Mouse (Mus musculus): Measurements from ENCODE around the gene Cdca7l. TPM values are rescaled to one million over a fixed set of nuclear protein-coding genes. Genes with fewer than 3 reads are reported as not detected.
"Not testable (repeated sequence)": the region's sequence is repeated elsewhere in the genome, so short reads cannot be mapped to it uniquely, and the experiment has no call there.

The Cdca7l gene
- polyA plus RNA-seq, 1 experiment from 2014 or later = 2.4 TPM

DNA sequence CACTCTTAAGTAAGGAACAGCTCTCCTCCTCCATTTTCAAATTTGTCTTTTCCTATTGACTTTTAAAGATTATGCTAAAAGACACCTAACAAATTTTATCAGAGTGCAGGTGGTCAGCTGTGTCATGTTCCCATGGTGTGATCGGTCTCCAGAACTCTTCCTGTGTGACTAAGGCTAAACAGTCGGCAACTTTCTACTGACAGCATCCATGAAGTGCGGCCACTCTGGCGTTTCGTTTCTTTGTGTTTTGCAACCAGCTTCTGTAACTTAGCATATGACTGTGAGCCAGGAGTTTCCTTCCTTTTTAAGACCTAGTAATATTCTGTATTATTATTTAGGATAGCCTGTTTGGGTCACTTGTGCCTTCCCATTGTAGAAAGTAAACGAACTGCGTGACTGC, 56.8 kb downstream of the Cdca7l start:
- no peaks in the 10 kb centered on the region for H3K27me3 ChIP-seq (ENCODE audit: control insufficient read depth, insufficient read depth, low read length)
- no peak overlapping the region for H3K9ac ChIP-seq (replicated peaks; ENCODE audit: low read depth, low read length)
- no peak overlapping the region for H3K4me2 ChIP-seq (ENCODE audit: low read depth, low read length)
- no peak overlapping the region for H3K27ac ChIP-seq (ENCODE audit: low read depth, low read length)
- H3K9me3 ChIP-seq (ENCODE audit: control insufficient read depth, low read length) = no peaks in the 10 kb centered on the region
- WGBS = 78% methylated on average over 7 of the region's 7 CpGs
- H3K36me3 ChIP-seq (ENCODE audit: control insufficient read depth, insufficient read depth, low read length) = no peaks in the 10 kb centered on the region
- no peak overlapping the region for H3K4me3 ChIP-seq (ENCODE audit: low read depth, low read length)
- no peaks in the 10 kb centered on the region for H3K4me1 ChIP-seq (ENCODE audit: control insufficient read depth, insufficient read depth, low read length)
- ATAC-seq (ENCODE audit: low read depth) = no peak

DNA sequence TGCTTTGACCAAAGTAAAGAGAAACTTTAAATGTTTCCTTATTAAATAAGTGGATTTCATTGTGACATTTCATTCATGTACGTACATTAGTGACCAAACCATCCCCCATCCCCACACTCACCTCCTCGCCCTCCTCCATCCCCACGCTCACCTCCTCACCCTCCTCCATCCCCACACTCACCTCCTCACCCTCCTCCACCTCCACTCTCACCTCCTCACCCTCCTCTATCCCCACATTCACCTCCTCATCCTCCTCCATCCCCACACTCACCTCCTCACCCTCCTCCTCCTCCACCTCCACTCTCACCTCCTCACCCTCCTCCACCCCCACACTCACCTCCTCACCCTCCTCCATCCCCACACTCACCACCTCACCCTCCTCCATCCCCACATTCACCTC, 57.2 kb downstream of the Cdca7l start:
- H3K36me3 ChIP-seq (ENCODE audit: control insufficient read depth, insufficient read depth, low read length) = no peaks in the 10 kb centered on the region
- no peaks in the 10 kb centered on the region for H3K27me3 ChIP-seq (ENCODE audit: control insufficient read depth, insufficient read depth, low read length)
- no peak overlapping the region for H3K27ac ChIP-seq (ENCODE audit: low read depth, low read length)
- H3K4me3 ChIP-seq (ENCODE audit: low read depth, low read length) = no peak overlapping the region
- H3K4me2 ChIP-seq (ENCODE audit: low read depth, low read length) = no peak overlapping the region
- no peaks in the 10 kb centered on the region for H3K9me3 ChIP-seq (ENCODE audit: control insufficient read depth, low read length)
- 52% methylated on average over 3 of the region's 3 CpGs for WGBS
- no peak overlapping the region for H3K9ac ChIP-seq (replicated peaks; ENCODE audit: low read depth, low read length)
- H3K4me1 ChIP-seq (ENCODE audit: control insufficient read depth, insufficient read depth, low read length) = no peaks in the 10 kb centered on the region
- no peak for ATAC-seq (ENCODE audit: low read depth)

DNA sequence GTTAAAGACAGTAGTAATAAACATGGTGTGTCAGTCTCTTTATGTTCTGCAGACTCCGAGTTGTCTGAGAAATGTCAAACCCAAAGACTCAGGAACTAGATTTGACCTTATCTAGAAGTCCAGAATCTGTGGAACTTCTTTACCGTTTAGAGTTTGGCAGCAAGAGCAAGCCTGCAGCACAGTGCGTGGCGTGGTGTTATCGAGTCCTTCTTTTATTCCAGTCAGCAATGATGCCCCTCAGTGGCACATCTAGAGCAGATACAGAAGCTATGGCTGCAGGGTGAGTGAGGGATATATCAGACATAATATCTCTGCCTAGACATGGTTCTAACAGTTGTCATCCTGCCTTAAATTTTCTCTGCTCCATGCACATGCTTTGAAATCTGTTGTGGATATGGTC, 58.6 kb downstream of the Cdca7l start:
- Histone ChIP-seq H3K9ac (replicated peaks; ENCODE audit: low read depth, low read length) (no peak overlapping the region), H3K36me3 (ENCODE audit: control insufficient read depth, insufficient read depth, low read length) (no peaks in the 10 kb centered on the region)
- WGBS = 92% methylated on average over 5 of the region's 5 CpGs

DNA sequence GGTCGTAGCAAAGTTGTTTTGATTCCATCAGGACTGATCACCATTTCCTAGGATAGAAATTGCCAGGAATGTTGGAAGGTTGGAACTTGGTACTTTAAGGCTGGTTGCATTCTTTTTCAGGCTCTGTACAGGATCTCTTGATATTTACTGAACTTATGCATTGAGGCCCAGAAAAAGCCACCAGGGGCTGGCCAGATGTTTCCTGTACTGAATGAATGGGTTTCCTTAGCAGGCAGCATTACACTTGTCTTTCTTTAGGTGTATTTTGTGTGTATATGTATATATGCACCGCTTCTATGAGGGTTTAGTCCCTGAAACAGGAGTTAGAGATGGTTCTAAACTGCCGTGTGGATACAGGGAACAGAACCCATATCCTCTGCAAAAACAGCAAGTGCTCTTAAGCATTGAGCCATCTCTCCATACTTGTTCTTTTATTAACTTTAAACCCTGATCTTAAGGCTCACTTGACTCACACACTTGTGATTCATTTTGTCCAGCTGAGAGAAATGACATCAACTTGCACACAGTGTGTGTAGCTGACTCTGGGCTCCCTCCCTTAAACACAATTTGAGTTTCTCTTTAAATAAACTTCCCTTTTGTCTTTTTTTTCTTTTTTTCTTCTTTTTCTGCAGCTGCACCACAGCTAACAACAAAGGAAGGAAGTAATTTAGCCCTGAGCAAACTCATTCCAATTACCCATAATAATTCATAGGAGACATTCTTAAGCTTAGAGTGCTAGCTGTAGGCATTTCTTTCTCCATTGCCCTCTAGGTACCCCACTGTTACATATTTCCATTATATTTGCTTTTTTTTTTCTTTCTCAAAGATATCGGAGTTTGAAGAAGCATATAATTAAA, 63.8 kb downstream of the Cdca7l start:
- H3K27me3 ChIP-seq (ENCODE audit: control insufficient read depth, insufficient read depth, low read length) = no peaks in the 10 kb centered on the region
- no peak for ATAC-seq (ENCODE audit: low read depth)

More for the DNA sequence above, 58.6 kb downstream of the Cdca7l start:
- Histone ChIP-seq H3K27ac (ENCODE audit: low read depth, low read length) (no peak overlapping the region), H3K4me3 (ENCODE audit: low read depth, low read length) (no peak overlapping the region), H3K4me2 (ENCODE audit: low read depth, low read length) (no peak overlapping the region), H3K27me3 (ENCODE audit: control insufficient read depth, insufficient read depth, low read length) (no peaks in the 10 kb centered on the region), H3K9me3 (ENCODE audit: control insufficient read depth, low read length) (no peaks in the 10 kb centered on the region), H3K4me1 (ENCODE audit: control insufficient read depth, insufficient read depth, low read length) (no peaks in the 10 kb centered on the region)
- ATAC-seq (ENCODE audit: low read depth) = no peak

DNA sequence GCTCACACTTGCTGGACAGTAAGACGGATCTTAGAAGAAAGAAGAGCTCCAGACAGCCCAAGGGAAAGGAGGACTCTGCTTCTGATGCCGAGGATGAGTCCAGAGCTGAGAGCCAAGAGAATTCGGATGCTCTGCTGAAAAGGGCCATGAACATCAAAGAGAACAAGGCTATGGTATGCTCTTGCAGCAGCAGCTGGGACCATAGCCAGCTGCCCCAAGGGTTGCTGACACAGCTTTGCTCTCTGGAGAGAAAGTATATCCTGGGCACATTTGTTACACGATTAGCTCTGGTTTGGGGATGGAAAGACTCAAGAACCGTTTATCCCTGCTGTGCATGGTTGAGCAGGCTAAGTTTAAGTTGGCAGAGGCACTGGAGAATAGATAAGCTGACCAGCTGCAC, 68.2 kb downstream of the Cdca7l start:
- WGBS = 58% methylated on average over 5 of the region's 5 CpGs
- ATAC-seq (ENCODE audit: low read depth) = no peak
- Histone ChIP-seq H3K4me3 (ENCODE audit: low read depth, low read length) (no peak overlapping the region), H3K27me3 (ENCODE audit: control insufficient read depth, insufficient read depth, low read length) (no peaks in the 10 kb centered on the region), H3K4me2 (ENCODE audit: low read depth, low read length) (no peak overlapping the region), H3K4me1 (ENCODE audit: control insufficient read depth, insufficient read depth, low read length) (no peaks in the 10 kb centered on the region), H3K27ac (ENCODE audit: low read depth, low read length) (no peak overlapping the region), H3K9me3 (ENCODE audit: control insufficient read depth, low read length) (no peaks in the 10 kb centered on the region), H3K36me3 (ENCODE audit: control insufficient read depth, insufficient read depth, low read length) (no peaks in the 10 kb centered on the region), H3K9ac (replicated peaks; ENCODE audit: low read depth, low read length) (no peak overlapping the region)

More for the DNA sequence above, 63.8 kb downstream of the Cdca7l start:
- Histone ChIP-seq H3K4me3 (ENCODE audit: low read depth, low read length) (no peak overlapping the region), H3K4me2 (ENCODE audit: low read depth, low read length) (no peak overlapping the region), H3K27ac (ENCODE audit: low read depth, low read length) (no peak overlapping the region), H3K9ac (replicated peaks; ENCODE audit: low read depth, low read length) (no peak overlapping the region), H3K36me3 (ENCODE audit: control insufficient read depth, insufficient read depth, low read length) (no peaks in the 10 kb centered on the region), H3K9me3 (ENCODE audit: control insufficient read depth, low read length) (no peaks in the 10 kb centered on the region), H3K4me1 (ENCODE audit: control insufficient read depth, insufficient read depth, low read length) (no peaks in the 10 kb centered on the region)
- WGBS = 92% methylated on average over 4 of the region's 4 CpGs

DNA sequence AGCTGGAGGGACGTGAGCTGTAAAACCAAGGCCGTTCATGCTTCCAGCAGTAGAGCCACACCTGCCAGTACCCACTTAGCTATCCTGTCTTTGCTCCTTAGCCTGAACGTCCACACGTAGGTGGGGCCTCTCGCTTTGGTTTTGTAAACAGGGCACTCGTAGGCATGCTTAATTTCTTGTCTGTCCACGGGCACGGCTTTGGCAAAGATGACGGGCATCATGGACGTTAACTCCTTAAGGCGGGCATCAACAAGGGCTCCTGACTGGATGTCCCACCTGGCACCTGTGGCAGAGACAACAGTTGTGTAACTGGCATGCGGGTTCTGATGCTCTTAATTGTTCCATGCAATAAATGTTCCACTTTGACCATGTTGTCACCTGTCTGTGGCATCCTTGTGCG, 74.3 kb downstream of the Cdca7l start:
- ATAC-seq (ENCODE audit: low read depth) = no peak
- Histone ChIP-seq H3K27me3 (ENCODE audit: control insufficient read depth, insufficient read depth, low read length) (no peaks in the 10 kb centered on the region), H3K27ac (ENCODE audit: low read depth, low read length) (no peak overlapping the region), H3K36me3 (ENCODE audit: control insufficient read depth, insufficient read depth, low read length) (no peaks in the 10 kb centered on the region), H3K4me2 (ENCODE audit: low read depth, low read length) (no peak overlapping the region), H3K9ac (replicated peaks; ENCODE audit: low read depth, low read length) (no peak overlapping the region), H3K9me3 (ENCODE audit: control insufficient read depth, low read length) (no peaks in the 10 kb centered on the region), H3K4me3 (ENCODE audit: low read depth, low read length) (no peak overlapping the region), H3K4me1 (ENCODE audit: control insufficient read depth, insufficient read depth, low read length) (no peaks in the 10 kb centered on the region)
- WGBS = 96% methylated on average over 13 of the region's 13 CpGs

DNA sequence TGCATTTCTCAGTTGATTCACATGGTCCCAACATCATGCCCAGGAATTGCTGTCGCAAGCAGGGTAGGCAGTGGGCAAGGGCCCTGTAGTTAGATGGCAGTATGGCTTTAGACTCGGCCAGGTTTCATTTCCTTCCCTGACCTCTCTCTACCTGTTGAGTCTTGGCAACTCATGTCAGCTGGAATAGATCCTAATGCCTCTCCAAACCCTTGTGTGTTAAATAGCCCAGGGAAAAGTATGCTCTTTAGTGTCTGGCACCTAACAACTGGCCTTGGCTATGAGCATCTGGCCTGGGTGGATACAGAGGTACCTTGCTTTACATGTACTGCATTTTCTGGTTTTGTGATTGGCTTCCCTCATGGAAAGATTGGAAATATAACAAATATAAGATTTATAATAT, 80.5 kb downstream of the Cdca7l start:
- H3K4me3 ChIP-seq (ENCODE audit: low read depth, low read length) = no peak overlapping the region
- 91% methylated on average over 2 of the region's 2 CpGs for WGBS
- no peaks in the 10 kb centered on the region for H3K4me1 ChIP-seq (ENCODE audit: control insufficient read depth, insufficient read depth, low read length)
- H3K27me3 ChIP-seq (ENCODE audit: control insufficient read depth, insufficient read depth, low read length) = no peaks in the 10 kb centered on the region
- no peak overlapping the region for H3K9ac ChIP-seq (replicated peaks; ENCODE audit: low read depth, low read length)
- ATAC-seq (ENCODE audit: low read depth) = no peak
- H3K36me3 ChIP-seq (ENCODE audit: control insufficient read depth, insufficient read depth, low read length) = no peaks in the 10 kb centered on the region
- H3K4me2 ChIP-seq (ENCODE audit: low read depth, low read length) = no peak overlapping the region
- no peaks in the 10 kb centered on the region for H3K9me3 ChIP-seq (ENCODE audit: control insufficient read depth, low read length)
- H3K27ac ChIP-seq (ENCODE audit: low read depth, low read length) = no peak overlapping the region

DNA sequence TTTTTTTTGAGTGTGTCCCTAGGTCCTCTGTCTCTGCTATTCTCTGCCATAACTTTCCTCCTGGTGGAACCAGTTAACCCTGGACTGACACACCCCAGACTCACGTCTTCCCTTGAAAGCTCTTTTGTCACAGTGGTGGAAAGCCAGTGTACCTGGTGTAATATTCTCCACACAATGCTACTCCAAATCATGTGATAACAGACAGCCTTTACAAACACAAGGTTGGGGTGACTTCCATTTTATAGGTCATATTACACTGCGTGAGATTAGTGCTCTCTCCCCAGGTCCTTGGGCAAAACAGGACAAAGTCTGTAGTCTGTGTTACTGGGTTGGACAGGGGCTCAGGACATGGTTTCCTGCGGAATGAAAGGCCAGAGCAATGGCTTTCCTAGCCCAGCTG, 83.3 kb downstream of the Cdca7l start:
- Histone ChIP-seq H3K9ac (replicated peaks; ENCODE audit: low read depth, low read length) (no peak overlapping the region), H3K36me3 (ENCODE audit: control insufficient read depth, insufficient read depth, low read length) (no peaks in the 10 kb centered on the region), H3K27me3 (ENCODE audit: control insufficient read depth, insufficient read depth, low read length) (no peaks in the 10 kb centered on the region), H3K4me1 (ENCODE audit: control insufficient read depth, insufficient read depth, low read length) (no peaks in the 10 kb centered on the region), H3K4me2 (ENCODE audit: low read depth, low read length) (no peak overlapping the region), H3K9me3 (ENCODE audit: control insufficient read depth, low read length) (no peaks in the 10 kb centered on the region), H3K27ac (ENCODE audit: low read depth, low read length) (no peak overlapping the region), H3K4me3 (ENCODE audit: low read depth, low read length) (no peak overlapping the region)
- no peak for ATAC-seq (ENCODE audit: low read depth)
- 82% methylated on average over 3 of the region's 3 CpGs for WGBS

DNA sequence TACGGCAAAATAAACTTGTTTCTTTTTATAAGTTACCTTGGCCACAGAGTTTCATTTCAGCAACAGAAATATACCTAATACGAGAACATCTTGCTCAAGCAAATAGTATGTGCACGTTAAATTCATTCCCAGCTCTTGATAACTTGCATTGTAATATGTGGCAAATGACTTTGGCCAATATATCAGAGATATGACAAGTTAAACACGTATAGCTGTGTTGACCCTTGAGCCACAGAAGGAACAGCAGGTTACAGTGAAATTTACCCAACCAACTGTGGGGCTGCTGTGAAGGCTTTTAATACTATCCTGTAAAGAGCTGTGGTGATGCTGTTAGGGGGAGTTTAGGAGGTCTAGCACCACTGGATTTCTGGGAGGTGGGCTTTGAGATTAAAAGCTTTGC, 96.7 kb downstream of the Cdca7l start:
- not testable (repeated sequence) for H3K27me3 ChIP-seq (ENCODE audit: control insufficient read depth, insufficient read depth, low read length); H3K4me1 ChIP-seq (ENCODE audit: control insufficient read depth, insufficient read depth, low read length); H3K4me2 ChIP-seq (ENCODE audit: low read depth, low read length); H3K9me3 ChIP-seq (ENCODE audit: control insufficient read depth, low read length); ATAC-seq (ENCODE audit: low read depth); H3K27ac ChIP-seq (ENCODE audit: low read depth, low read length); H3K36me3 ChIP-seq (ENCODE audit: control insufficient read depth, insufficient read depth, low read length); H3K9ac ChIP-seq (replicated peaks; ENCODE audit: low read depth, low read length); H3K4me3 ChIP-seq (ENCODE audit: low read depth, low read length)
- WGBS = no CpG with 5 or more reads among the region's 4 CpGs
